Mouse (Mus musculus) thymus, postnatal 10 days (tissue): ENCODE measurements around the gene Pitpna.

ENCODE experiments used
- DNase-seq, 2 experiments: peaks; one replicate each; pipeline ENCODE4 v3.0.0; 2021; ENCODE audit warnings: low spot score in 2 of 2

The Pitpna gene

DNA sequence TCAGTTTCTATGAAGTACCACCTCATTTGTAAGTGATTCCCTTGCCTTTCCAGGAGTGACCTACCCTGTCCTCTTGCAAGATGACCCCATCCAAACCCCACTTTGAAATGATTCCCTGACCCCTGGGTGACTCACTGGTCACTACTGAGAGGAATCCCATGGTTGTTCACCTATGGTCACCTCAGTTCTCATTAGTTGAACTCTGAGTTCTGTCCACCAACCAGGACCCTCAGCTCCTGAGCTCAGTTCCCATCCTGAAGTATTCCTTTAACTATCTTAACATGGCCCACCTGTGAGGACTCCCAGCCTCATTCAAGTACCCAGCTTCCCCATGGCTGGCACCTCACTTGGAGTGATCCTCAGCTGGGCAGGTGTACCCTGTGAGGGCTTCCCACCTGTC is 69.9 kb downstream of the Pitpna start:
- no peak for DNase-seq

DNA sequence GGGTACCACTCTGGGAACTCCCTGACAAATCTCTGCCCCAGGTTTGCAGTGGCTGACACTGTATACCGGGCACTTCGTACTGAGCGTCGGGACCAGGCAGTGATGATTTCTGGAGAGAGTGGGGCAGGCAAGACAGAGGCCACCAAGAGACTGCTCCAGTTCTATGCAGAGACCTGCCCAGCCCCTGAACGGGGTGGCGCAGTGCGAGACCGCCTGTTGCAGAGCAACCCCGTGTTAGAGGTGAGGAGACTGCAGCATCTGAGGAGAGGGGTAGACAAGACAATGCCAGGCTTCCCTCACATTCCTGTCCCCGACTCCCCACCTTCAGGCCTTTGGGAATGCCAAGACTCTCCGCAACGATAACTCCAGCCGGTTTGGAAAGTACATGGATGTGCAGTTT is 70.4 kb downstream of the Pitpna start:
- no peak for DNase-seq

DNA sequence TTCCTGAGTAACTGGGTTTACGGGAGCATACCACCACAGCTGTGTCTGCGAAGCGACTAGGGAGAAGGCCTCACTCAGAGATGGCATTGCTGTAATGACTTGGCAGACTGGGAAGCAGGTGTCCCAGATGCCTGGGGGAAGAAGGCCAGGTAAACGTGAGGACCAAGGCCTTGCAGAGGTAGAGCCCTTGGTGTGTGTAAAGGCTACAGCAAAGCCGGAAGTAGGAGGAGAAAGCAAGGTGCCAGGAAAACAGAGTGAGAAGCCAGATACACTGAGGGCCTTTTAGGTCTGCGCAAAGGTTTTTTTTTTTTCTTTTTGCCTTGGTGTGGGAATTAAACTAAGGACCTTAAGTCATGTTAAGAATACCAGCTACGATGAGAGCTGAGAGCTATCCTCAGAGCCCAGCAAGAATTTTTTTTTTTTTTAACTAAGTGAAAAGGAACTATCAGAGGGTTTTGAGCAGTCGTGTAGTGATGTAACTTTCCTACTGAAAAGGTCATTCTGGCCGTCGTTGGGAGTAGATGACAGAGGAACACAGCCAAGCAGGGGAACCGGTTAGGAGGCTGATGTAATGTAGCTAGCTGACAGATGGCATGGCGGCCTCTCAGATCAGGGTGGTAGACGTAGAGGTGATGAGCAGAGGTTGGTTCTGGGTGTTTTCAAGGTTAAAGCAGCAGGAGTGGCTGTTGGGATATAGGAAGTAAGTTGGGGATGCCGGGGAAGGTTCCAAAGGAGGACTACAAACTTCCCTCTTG is 71.3 kb downstream of the Pitpna start:
- no peak for DNase-seq

DNA sequence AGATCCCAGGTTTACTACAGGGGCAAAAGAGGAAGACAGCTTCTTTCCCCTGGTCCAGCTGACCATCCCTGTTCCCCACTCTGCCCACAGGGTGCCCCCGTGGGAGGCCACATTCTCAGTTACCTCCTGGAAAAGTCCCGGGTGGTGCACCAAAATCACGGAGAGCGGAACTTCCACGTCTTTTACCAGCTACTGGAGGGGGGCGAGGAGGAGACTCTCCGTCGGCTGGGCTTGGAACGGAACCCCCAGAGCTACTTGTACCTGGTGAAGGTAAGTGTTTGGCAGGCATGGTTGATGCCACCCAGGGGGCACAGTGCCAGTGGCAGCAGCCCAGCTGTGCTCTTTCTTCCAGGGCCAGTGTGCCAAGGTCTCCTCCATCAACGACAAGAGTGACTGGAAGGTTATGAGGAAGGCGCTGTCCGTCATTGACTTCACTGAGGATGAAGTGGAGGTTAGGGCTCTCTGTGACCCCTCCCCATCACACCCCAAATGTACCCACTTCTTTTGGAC is 72.2 kb downstream of the Pitpna start:
- no peak for DNase-seq

DNA sequence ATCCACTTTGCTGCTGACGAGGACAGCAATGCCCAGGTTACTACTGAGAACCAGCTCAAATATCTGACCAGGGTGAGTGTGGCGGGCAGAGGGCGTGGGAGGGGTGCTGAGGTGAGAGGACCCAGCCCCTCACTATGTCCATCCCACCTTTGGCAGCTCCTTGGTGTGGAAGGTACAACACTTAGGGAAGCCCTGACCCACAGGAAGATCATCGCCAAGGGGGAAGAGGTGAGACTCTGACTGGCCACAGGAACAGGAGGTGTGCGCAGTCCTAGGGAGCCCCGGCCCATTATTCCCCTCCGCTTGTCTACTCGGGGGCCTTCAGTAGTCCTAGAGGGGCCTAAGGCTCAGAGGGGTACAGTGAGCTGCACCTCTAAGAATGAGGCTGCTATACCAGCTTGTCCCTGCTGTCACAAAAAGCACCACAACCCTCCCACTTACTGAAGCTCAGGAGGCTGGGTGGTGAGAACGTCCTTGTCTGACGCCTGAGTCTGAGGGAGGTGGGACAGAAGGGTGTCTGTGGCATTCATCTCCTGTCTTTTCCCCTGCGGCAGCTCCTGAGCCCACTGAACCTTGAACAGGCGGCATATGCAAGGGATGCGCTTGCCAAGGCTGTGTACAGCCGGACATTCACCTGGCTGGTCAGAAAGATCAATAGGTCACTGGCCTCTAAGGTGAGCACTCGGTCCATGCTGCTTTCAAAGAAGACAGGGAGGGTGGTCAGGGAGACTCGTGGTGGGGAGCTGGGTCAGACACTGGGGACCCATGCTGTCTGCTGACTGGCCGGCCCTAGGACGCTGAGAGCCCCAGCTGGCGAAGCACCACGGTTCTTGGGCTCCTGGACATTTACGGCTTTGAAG is 73.3 kb downstream of the Pitpna start:
- DNase-seq: no peak

DNA sequence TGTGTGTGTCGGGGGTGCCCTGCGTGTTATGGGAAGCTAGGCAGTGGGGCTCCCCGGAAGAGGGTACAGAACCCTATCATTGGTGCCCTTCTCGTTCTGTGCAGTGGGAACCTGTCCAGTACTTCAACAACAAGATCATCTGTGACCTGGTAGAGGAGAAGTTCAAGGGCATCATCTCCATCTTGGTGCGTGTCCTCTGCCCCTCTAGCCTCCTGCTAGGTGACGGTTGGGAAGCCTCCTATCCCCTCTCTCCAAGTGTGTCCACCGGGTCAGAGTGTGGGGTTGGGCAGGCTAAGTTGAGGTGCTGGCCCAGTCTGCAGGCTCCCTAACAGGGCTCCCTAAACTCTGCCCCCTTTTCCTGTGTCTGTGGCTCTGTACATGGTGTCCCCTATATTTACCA is 74.2 kb downstream of the Pitpna start:
- DNase-seq: no peak

DNA sequence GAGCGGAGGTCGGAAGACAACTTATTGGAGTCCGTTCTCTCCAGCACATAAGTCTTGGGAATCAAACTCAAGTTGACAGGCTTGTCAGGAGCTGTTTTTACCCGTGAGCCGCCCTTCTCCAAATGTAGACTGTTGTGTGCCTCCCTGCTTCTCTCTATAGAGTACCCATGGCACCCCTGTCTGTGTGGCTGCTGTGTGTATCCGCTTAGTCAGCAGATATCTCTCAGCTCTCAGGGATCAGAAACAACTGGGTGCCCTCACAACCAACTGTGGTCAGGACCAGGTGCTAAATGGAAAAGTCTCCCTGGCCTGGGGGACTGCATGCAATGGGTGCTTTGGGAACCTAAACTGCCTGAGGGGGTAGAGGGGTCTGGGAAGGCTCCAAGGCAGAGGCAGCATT is 78.4 kb downstream of the Pitpna start:
- no peak for DNase-seq

DNA sequence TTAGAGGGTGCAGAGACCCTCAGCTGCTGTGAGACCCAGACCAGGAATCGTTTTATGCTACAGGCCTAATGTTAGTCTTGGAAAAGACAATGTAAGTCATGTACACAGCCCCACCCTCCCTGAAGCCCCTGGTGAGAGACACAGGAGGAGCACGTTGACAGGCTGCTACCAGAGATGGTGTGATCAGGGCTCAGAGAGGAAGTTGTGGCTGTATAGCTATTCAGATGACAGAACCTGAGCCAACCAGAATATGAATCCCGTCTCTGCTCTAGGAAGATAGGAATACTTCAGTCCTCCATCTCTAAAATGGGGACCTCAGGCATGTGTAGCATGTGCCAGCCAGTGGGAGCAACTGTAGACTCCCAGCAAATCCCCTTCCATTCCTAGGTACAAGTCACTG is 80.7 kb downstream of the Pitpna start:
- no peak for DNase-seq

DNA sequence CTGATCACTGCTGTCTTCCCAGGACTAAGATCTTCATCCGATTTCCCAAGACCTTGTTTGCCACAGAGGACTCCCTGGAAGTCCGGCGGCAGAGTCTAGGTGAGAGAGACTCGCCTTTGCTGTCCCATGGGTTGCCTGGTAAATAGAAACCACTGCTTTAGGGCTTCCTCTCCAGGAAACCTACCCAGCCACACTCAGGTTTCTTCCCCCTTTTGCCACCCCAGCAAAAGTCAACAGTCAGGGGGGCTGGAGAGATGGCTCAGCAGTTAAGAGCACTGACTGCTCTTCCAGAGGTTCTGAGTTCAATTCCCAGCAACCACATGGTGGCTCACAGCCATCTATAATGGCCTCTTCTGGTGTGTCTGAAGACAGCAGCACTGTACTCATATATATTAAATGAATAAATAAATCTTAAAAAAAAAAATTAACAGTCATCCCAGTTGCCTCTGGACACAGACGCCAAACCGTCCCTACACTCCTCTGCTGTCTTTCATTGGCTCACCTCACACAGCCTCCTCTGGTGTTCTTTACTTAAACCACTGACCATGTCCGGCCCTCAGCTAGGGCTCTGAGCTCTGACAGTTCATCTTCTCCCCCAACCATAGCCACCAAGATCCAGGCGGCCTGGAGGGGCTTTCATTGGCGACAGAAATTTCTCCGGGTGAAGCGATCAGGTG is 81.4 kb downstream of the Pitpna start:
- DNase-seq: no peak

DNA sequence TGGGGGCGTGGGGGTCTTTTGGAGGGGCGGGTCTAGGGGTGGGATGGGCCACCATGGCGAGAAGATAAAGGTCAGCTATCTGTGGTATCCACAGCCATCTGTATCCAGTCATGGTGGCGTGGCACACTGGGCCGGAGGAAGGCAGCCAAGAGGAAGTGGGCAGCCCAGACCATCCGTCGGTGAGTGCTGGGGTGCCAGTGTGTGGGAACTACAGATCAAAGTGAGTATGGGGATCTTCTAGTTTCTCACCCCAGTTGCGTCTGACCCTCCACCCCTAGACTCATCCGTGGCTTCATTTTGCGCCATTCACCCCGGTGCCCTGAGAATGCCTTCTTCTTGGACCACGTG is 81.9 kb downstream of the Pitpna start:
- DNase-seq: no peak

DNA sequence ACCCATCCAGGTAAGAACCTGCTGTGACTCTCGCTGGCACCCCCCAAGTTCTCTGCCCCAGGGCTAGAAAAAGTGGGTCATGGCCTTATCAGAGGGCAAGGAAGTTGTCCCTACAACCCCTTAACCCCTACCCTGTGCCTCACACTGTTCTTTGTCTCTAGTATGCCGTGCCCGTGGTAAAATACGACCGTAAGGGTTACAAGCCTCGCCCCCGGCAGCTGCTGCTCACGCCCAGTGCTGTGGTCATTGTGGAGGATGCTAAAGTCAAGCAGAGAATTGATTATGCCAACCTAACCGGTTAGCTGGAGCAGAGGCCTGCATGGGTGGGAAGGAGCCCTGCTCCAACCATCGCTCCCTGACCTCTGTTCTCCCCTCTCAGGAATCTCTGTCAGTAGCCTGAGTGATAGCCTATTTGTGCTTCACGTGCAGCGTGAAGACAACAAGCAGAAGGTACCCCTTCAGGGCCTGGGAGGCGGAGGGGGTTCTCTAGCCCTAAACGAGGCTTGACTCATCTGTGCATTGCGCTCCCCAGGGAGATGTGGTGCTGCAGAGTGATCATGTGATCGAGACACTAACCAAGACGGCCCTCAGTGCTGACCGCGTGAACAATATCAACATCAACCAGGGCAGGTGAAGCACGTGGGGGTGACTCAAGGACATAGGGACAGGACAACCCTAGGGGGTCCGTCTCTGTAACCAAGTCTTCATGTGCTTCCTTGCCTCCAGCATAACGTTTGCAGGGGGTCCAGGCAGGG is 83.7 kb downstream of the Pitpna start:
- no peak for DNase-seq

DNA sequence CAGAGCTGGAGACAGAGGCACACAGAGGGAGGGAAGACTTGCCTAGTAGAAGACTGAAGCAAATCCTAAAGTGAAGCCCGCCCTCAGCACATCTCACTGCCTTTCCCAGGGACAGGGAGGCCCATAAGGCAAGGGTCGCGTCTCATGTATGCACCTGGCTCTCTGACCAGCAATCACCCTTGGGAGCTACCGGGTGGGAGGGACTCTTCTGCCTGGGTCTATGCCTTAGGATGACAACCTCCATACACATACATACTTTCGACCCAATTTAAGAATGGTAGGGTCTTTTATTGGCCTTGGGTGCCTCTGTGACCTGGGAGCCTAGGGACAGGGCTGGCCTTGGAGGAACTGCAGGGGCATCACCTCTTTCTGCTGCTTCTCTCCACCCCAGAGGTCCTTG is 85.5 kb downstream of the Pitpna start:
- no peak for DNase-seq

DNA sequence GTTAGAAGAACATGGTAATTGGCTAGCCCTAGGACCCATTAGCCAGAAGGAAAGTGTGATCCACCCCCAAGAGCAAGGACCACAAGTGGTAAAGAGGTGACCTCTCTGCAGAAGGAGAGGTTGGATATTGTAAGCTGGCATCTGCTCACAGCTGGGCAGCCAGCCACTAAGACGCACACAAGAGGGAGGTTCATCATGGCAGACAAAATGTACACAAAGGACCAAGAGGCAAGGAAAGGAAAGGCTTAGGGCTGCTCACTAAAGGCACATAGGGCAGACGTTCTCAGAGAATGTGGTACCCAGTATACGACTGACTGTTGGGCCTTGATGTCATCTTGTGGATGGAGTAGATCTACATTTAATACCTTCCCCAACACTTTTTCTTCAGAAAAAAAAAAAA is 87.0 kb downstream of the Pitpna start:
- no peak for DNase-seq

DNA sequence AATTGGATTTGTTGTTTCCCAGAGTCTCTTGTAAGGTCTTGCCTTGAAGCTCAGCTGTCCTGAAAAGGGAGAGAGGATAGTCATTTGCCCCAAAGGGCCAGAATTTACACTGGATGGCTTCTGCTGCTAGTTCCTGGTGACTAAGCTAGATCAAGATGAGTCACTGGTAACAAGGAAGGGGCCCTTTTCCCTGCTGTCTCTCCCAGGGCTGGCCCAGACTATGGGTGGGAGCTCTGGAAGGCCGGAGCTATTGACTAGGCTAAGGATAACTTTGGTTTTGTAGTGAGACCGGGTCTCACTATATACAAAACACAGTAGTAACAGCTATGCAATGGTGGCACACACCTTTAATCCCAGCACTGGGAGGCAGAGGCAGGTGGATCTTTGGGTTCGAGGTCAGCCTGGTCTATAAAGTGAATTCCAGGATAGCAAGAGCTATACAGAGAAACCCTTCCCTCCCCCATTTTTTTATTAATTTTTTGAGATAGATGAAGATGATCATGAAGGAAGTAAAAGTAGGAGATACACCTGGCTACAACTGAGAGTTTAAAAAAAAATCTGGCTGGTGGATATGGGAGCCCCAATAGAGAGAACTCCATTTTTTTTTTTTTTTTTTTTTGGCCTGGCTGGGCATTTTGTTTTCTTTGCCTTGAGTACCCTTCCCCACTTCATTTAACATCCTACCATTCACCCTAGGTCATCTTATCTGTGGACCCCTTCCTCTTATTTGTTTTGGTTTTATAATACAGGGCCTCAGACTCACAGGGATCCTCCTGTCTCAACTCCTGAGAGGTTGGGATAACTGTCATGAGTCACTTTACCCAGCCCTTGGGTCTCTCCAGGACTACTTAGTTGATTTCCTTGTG is 90.2 kb downstream of the Pitpna start:
- no peak for DNase-seq
